Mouse (Mus musculus) retina, embryonic 14.5 days (tissue): ENCODE results near the gene Afap1l2.
A peak's percentile ranks its signal among the peaks of the same experiment; 100 is the strongest.

Experiments used
- DNase-seq: peaks from one replicate; pipeline ENCODE4 v3.0.0-alpha.2; 2015; ENCODE audit warnings: low spot score

The Afap1l2 gene

DNA sequence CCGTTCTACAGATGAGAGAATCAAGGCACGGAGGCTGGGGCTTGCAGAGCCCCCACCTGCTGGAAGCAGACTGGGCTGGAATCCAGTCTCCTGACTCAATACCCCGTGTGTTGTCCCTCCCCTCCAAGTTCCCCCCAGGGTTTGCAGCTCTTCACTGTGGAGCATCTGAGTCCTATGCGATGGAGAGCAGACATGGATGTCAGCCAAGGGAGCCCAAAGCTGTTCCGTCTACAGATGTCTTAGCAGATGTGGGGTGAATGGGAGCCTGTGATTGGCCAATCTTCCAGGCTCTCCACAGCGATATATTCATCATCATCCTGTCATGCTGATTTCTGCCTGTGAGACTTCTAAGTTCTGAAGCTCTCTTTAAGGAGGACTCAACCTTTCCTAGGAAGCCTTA is 130.7 kb downstream of the Afap1l2 start:
- DNase-seq = no peak

DNA sequence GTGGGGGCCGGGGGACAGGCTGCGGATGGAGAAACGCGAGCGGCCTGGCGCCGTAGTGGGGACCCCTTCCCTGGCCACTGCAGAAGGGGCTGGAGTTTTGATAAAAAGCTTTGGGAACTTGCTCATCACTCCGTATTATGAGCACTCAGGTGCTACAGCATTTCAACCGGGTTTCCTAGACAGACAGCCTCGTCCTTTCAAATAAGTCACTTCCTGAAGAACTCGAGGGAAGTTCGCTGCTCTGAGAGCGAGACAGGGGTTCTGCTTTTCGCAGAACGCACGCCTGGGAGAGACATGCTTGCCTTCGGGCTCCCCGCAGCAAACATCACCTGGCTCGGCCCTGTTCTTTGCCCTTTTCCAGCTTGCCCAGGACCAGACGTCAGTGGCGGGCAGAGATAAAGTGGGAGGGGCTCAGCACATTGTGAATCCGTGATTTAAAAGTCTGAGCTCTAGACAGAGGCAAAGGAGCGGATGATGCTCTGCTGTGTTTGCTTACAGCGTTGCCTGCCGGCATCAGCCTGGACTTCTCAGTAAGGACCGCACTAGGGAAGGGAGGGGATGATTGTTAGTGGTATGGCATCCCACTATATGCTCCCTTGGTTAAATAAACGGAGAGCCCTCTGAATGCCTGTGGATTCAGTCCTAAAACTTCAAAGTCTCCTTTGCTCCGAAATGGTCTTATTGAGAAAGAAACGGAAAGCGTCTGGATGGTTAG is 133.3 kb downstream of the Afap1l2 start:
- no peak for DNase-seq

DNA sequence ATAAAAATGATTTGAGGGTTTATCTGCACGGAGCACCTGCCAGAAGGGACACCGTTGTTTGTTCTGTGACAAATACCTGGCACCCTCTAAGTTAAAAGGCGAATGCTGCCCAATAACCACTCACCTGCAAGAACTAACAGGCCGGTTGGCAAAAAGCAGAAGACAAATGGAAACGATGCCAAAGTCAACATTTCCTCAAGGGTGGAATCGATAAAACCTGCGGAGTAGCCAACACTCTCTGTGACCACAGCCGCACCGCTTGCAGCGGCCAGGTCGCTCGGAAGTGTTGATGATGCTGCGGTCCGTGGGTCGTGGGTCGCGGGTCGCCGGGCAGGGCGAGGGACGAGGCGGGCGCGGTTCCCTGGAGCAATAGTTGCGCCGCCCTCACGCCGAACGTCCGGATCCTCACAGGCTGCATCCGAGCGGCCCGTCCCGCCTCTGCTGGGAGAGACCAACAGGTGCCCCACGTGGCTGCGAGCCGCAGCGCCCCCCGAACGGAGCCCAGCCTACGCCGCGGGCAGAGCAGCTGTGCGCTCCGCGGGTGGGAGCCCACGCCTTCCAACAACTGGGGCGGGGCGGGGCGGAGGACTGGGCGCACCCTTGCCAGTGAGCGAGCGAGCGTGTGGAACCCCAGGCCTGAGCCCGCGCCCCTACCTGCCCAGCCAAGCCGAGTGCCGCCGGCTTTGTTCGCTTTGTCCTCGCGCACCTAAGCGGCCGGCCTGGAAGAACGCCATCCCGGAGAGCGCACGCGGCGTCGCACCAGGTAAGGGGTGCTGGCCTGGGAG is 134.0 kb downstream of the Afap1l2 start, which contains the start of gene Vwa2:
Gene Vwa2, plus strand, starts transcription at position 434 of the 785 bp plus-strand sequence.
- peak; percentile 66 for DNase-seq

- DNase-seq = no peak
Measured at GRCm38 (mm10) chr19:56867701-56868100, 140.3 kb downstream of the Afap1l2 start.
